Mouse (Mus musculus) myocyte (in vitro differentiated cells): ENCODE measurements around the gene Gpx1. TPM values are rescaled to one million over a fixed set of nuclear protein-coding genes. Genes with fewer than 3 reads are reported as not detected.

Experiments
- H3K27me3 ChIP-seq: one replicate; pipeline ENCODE4 v1.6.1; 2011; ENCODE audit not compliant: control insufficient read depth, insufficient read depth, insufficient read length
- H3K36me3 ChIP-seq: one replicate; pipeline ENCODE4 v1.6.1; 2011; ENCODE audit not compliant: control insufficient read depth, insufficient read depth
- H3K4me2 ChIP-seq: one replicate; pipeline ENCODE4 v1.6.1; 2011; ENCODE audit warnings: low read depth, control low read depth
- H3K4me3 ChIP-seq: one replicate; pipeline ENCODE4 v1.5.1; 2011; ENCODE audit warnings: mild to moderate bottlenecking, control low read depth, moderate library complexity
- H3K79me2 ChIP-seq: one replicate; pipeline ENCODE4 v1.6.1; 2011; ENCODE audit not compliant: control insufficient read depth, insufficient read depth
- H3ac ChIP-seq: one replicate; pipeline ENCODE4 v1.6.1; 2011; ENCODE audit not compliant: control insufficient read depth, insufficient read length
- CEBPB ChIP-seq: IDR thresholded peaks from 2 replicates; pipeline ENCODE4 v1.6.1; 2011; ENCODE audit warnings: mild to moderate bottlenecking, moderate library complexity; ENCODE audit not compliant: poor library complexity, insufficient read depth, severe bottlenecking
- E2F4 ChIP-seq: IDR thresholded peaks from one replicate; pipeline ENCODE4 v1.6.1; 2011; ENCODE audit warnings: mild to moderate bottlenecking, control low read depth, moderate library complexity; ENCODE audit not compliant: insufficient read depth
- MAX ChIP-seq: IDR thresholded peaks from one replicate; pipeline ENCODE4 v1.6.1; 2011; ENCODE audit warnings: low read depth, mild to moderate bottlenecking, control low read depth
- MYOD1 ChIP-seq, 3 experiments: IDR thresholded peaks; one replicate each; pipeline ENCODE4 v1.6.1; 2011; ENCODE audit warnings: control low read depth in 2 of 3, low read depth in 2 of 3, mild to moderate bottlenecking in 2 of 3, moderate library complexity in 1 of 3; ENCODE audit not compliant: insufficient read length in 2 of 3, control insufficient read depth in 1 of 3
- MYOG ChIP-seq, 3 experiments: IDR thresholded peaks; one replicate each; pipeline ENCODE4 v1.6.1; 2011; ENCODE audit warnings: control low read depth in 2 of 3, low read depth in 2 of 3, mild to moderate bottlenecking in 2 of 3; ENCODE audit not compliant: insufficient read length in 2 of 3, control insufficient read depth in 1 of 3, insufficient read depth in 1 of 3
- POLR2A ChIP-seq: IDR thresholded peaks from one replicate; pipeline ENCODE4 v1.6.1; 2011; ENCODE audit warnings: low read depth, mild to moderate bottlenecking, control low read depth, moderate library complexity; ENCODE audit not compliant: insufficient read length
- POLR2AphosphoS2 ChIP-seq: IDR thresholded peaks from one replicate; pipeline ENCODE4 v1.6.1; 2011; ENCODE audit warnings: low read depth, control low read depth; ENCODE audit not compliant: insufficient read length
- REST ChIP-seq: IDR thresholded peaks from one replicate; pipeline ENCODE4 v1.6.1; 2011; ENCODE audit warnings: mild to moderate bottlenecking, control low read depth, moderate library complexity; ENCODE audit not compliant: insufficient read depth, insufficient read length
- SRF ChIP-seq: IDR thresholded peaks from one replicate; pipeline ENCODE4 v1.6.1; 2011; ENCODE audit warnings: low read depth; ENCODE audit not compliant: control insufficient read depth, insufficient read length
- TCF12 ChIP-seq: IDR thresholded peaks from one replicate; pipeline ENCODE4 v1.6.1; 2011; ENCODE audit warnings: mild to moderate bottlenecking, control low read depth; ENCODE audit not compliant: poor library complexity, insufficient read depth, severe bottlenecking
- TCF3 ChIP-seq: IDR thresholded peaks from one replicate; pipeline ENCODE4 v1.6.1; 2011; ENCODE audit warnings: low read depth, control low read depth; ENCODE audit not compliant: insufficient read length
- USF1 ChIP-seq: IDR thresholded peaks from one replicate; pipeline ENCODE4 v1.6.1; 2011; ENCODE audit warnings: low read depth, mild to moderate bottlenecking, control low read depth, moderate library complexity
- polyA plus RNA-seq: library from polyadenylated mRNA; unstranded; fragments of >200 nt; fragmentation: generic; extraction: Trizol; gene quantifications from one replicate; pipeline ENCODE4 v1.2.1, GENCODE M21; 2012; ENCODE audit warnings: missing spikeins

Gpx1 gene
- polyA plus RNA-seq, 1 experiment = 393 TPM

- H3K36me3 ChIP-seq = peaks cover 43% of the 10 kb centered on the region
- no peak for TF ChIP-seq MAX
- no peak for TF ChIP-seq SRF
- TF ChIP-seq TCF12 = no peak
- TF ChIP-seq E2F4 = no peak
- TF ChIP-seq POLR2AphosphoS2 = no peak
- TF ChIP-seq CEBPB = no peak
- TF ChIP-seq MYOD1 (IDR thresholded peaks at IDR 0.05; ENCODE audit: control insufficient read depth in 1 of 3, insufficient read length in 2 of 3, low read depth in 2 of 3) = no peak
- no peak for TF ChIP-seq MYOG (IDR thresholded peaks at IDR 0.05; ENCODE audit: control insufficient read depth in 1 of 3, insufficient read depth in 1 of 3, insufficient read length in 2 of 3, low read depth in 2 of 3)
- no peak overlapping the region for H3K4me2 ChIP-seq
- peaks cover 48% of the 10 kb centered on the region for H3K79me2 ChIP-seq
- no peak overlapping the region for H3ac ChIP-seq
- H3K4me3 ChIP-seq = no peak overlapping the region
- H3K27me3 ChIP-seq = no peaks in the 10 kb centered on the region
Observed at GRCm38 (mm10) chr9:108349727-108350126, 11.0 kb downstream of the Gpx1 start.

DNA sequence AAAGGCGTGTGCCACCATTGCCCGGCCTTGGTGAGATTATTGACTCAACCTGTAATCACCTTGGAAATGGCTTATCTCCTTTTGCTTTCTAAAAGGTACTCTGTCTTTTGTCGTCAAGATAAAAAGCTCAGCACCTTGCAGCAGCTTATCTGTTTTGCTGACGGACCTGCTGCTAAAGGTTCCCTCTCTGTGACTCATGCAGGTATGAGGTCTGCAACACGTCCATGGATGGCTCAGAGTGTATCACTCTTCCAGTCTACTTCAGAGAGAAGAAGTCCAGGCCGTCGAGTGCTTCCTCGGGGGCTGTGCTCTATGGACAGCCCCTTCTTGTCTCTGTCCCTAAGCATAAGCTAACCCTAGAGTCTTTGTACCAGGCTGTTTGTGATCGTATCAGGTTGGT is 39.5 kb downstream of the Gpx1 start:
- H3K4me2 ChIP-seq = no peak overlapping the region
- H3K36me3 ChIP-seq = peaks cover 60% of the 10 kb centered on the region
- no peaks in the 10 kb centered on the region for H3K27me3 ChIP-seq
- no peak overlapping the region for H3K4me3 ChIP-seq
- no peaks in the 10 kb centered on the region for H3K79me2 ChIP-seq
- TF ChIP-seq MYOD1 (IDR thresholded peaks at IDR 0.05; ENCODE audit: control insufficient read depth in 1 of 3, insufficient read length in 2 of 3, low read depth in 2 of 3) (no peak), CEBPB (no peak)
- no peak overlapping the region for H3ac ChIP-seq

DNA sequence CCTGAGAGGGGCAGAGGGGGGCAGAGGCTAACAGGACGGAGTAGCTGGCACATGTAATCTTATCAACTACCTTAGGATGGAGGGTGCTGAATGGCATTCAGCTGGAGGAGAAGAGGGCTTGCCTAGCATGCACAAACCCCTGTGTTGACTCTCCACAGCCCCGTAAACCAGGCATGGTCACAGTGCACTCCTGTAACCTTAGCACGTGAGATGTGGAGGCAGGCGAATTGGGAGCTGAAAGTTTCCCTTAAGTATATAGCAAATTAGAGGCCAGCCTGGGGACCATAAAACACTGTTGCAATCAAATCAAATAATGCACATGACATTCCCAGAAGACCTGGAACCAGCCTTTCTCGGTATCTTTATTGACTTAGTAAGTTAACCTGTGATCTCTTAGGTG is 40.0 kb downstream of the Gpx1 start:
- peaks cover 56% of the 10 kb centered on the region for H3K36me3 ChIP-seq
- no peak overlapping the region for H3K4me2 ChIP-seq
- no peak overlapping the region for H3ac ChIP-seq
- H3K4me3 ChIP-seq = no peak overlapping the region
- H3K79me2 ChIP-seq = no peaks in the 10 kb centered on the region
- TF ChIP-seq MYOD1 (IDR thresholded peaks at IDR 0.05; ENCODE audit: control insufficient read depth in 1 of 3, insufficient read length in 2 of 3, low read depth in 2 of 3) (no peak), TCF3 (no peak), MAX (no peak), POLR2AphosphoS2 (no peak), REST (no peak), POLR2A (no peak), MYOG (IDR thresholded peaks at IDR 0.05; ENCODE audit: control insufficient read depth in 1 of 3, insufficient read depth in 1 of 3, insufficient read length in 2 of 3, low read depth in 2 of 3) (no peak), USF1 (no peak), CEBPB (no peak), SRF (no peak), E2F4 (no peak), TCF12 (no peak)
- H3K27me3 ChIP-seq = no peaks in the 10 kb centered on the region

- Histone ChIP-seq H3K27me3 (no peaks in the 10 kb centered on the region), H3ac (no peak overlapping the region)
- TF ChIP-seq MYOD1 (IDR thresholded peaks at IDR 0.05; ENCODE audit: control insufficient read depth in 1 of 3, insufficient read length in 2 of 3, low read depth in 2 of 3) (no peak), POLR2A (no peak), SRF (no peak), MAX (no peak), TCF12 (no peak), USF1 (no peak), E2F4 (no peak), CEBPB (no peak), TCF3 (no peak), MYOG (IDR thresholded peaks at IDR 0.05; ENCODE audit: control insufficient read depth in 1 of 3, insufficient read depth in 1 of 3, insufficient read length in 2 of 3, low read depth in 2 of 3) (no peak), POLR2AphosphoS2 (no peak), REST (no peak)
Observed at GRCm38 (mm10) chr9:108379294-108379693, 40.6 kb downstream of the Gpx1 start.

GRCm38 (mm10) chr9:108381382-108381781 is 42.7 kb downstream of the Gpx1 start:
- Histone ChIP-seq H3K79me2 (no peaks in the 10 kb centered on the region), H3K4me2 (no peak overlapping the region), H3K27me3 (no peaks in the 10 kb centered on the region), H3ac (no peak overlapping the region), H3K36me3 (peaks cover 48% of the 10 kb centered on the region), H3K4me3 (no peak overlapping the region)
- TF ChIP-seq REST = no peak
- no peak for TF ChIP-seq POLR2A
- TF ChIP-seq CEBPB = no peak
- TF ChIP-seq TCF3 = no peak
- TF ChIP-seq USF1 = no peak
- no peak for TF ChIP-seq MAX

More at GRCm38 (mm10) chr9:108379294-108379693, 40.6 kb downstream of the Gpx1 start:
- no peaks in the 10 kb centered on the region for H3K79me2 ChIP-seq
- peaks cover 50% of the 10 kb centered on the region for H3K36me3 ChIP-seq
- no peak overlapping the region for H3K4me2 ChIP-seq
- no peak overlapping the region for H3K4me3 ChIP-seq
